Mouse (Mus musculus) brain, embryonic 14.5 days (tissue): ENCODE data around the gene Slc25a25. TPM values are rescaled to one million over a fixed set of nuclear protein-coding genes. Genes with fewer than 3 reads are reported as not detected.

Experiments used
- DNase-seq: peaks from one replicate; pipeline ENCODE4 v3.0.0-alpha.2; 2011; ENCODE audit warnings: low read depth
- CTCF ChIP-seq: fragments of 200-500 bp; IDR thresholded peaks from 2 replicates; pipeline ENCODE4 v1.5.1; 2012; ENCODE audit warnings: inconsistent platforms, mild to moderate bottlenecking, moderate library complexity, borderline replicate concordance; ENCODE audit not compliant: insufficient read depth, insufficient read length; ENCODE audit errors: extremely low read depth
- POLR2A ChIP-seq: fragments of 200-500 bp; IDR thresholded peaks from 2 replicates; pipeline ENCODE4 v1.6.1; 2012; ENCODE audit warnings: mild to moderate bottlenecking, inconsistent platforms, borderline replicate concordance; ENCODE audit not compliant: poor library complexity, insufficient read depth, insufficient read length, severe bottlenecking; ENCODE audit errors: extremely low read depth
- polyA plus RNA-seq: library from polyadenylated mRNA; depleted of rRNA; stranded (reverse); fragments of >200 nt; gene quantifications from 2 replicates; pipeline ENCODE4 v1.2.3, GENCODE M21; 2012

Slc25a25 gene
- polyA plus RNA-seq, 1 experiment = 46.1 TPM

- no peak for DNase-seq
- no peak for TF ChIP-seq POLR2A
- no peak for TF ChIP-seq CTCF
These were observed 29.4 kb downstream of the Slc25a25 start for GRCm38 (mm10) chr2:32421851-32422251.

GRCm38 (mm10) chr2:32420647-32421046 lies 30.6 kb downstream of the Slc25a25 start:
- DNase-seq = no peak
- no peak for TF ChIP-seq POLR2A
- no peak for TF ChIP-seq CTCF

GRCm38 (mm10) chr2:32420066-32420608 lies 31.1 kb downstream of the Slc25a25 start:
- DNase-seq = no peak

DNA sequence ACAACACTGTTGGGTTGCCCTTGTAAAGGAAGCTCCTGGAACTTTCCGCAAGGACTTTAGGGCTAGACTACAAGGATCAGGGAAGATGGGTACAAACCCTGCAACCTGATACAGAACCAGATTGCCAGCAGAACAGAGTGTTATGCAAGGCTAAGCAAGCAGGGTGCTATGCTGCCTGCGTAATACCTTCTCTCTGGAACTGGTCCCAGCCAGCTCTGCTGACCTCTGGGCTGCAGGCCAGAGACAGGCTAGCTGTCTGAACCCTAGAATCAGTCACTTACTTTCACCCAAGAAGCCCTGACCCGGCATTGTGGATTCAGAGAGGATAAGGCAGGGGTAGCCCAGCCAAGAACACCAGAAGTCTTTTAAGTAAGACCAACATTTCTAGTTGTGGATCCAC lies 31.9 kb downstream of the Slc25a25 start:
- TF ChIP-seq POLR2A = no peak

More at GRCm38 (mm10) chr2:32420066-32420608, 31.1 kb downstream of the Slc25a25 start:
- TF ChIP-seq CTCF (no peak), POLR2A (no peak)

GRCm38 (mm10) chr2:32418430-32419151 lies 32.7 kb downstream of the Slc25a25 start:
- TF ChIP-seq CTCF (no peak), POLR2A (no peak)

More for the DNA sequence above, 31.9 kb downstream of the Slc25a25 start:
- no peak for DNase-seq

GRCm38 (mm10) chr2:32417486-32417885 lies 33.8 kb downstream of the Slc25a25 start:
- no peak for DNase-seq
- TF ChIP-seq CTCF (no peak), POLR2A (no peak)

More at GRCm38 (mm10) chr2:32418430-32419151, 32.7 kb downstream of the Slc25a25 start:
- no peak for DNase-seq

DNA sequence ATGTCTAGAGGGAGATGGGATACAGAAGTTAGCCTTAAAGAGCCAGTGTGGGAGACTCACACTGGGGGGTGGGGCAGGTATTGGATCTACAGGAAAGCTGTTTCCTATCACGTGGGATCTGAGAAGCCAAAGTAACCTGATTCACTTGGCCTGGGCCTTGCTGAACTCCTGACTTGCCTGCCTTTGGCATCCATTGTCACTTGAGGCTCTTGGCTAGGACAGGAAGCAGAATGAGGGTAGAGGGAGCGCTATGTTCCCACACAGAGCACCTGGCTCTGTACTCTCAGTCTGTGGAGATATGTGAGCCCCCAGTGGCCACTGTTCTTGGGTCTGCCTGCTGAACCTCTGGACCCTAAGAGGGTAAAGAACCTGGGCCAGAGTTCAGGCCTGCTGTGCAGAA lies 34.7 kb downstream of the Slc25a25 start:
- TF ChIP-seq CTCF (no peak), POLR2A (no peak)
- no peak for DNase-seq

DNA sequence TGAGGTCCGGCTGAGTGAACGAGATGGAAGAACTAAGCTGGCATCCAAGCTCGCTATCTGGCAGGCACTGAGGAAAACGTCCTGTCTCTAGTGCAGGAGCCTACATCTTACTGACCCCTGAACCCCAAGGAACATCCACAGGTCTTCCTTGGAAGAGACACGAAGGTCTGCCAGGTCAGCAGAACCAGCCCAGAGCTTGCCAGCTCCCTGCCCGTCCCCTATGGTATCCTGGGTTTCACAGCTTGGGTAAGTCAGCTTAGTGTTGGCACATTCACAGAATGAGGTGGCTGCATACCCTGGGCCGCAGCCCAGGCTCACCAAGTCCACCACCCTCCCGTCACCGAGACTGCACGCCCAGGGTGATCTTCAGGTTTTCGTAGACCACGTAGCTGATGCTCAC lies 35.4 kb downstream of the Slc25a25 start:
- TF ChIP-seq POLR2A (no peak), CTCF (no peak)
- no peak for DNase-seq

- TF ChIP-seq POLR2A (no peak), CTCF (no peak)
These were observed 37.3 kb downstream of the Slc25a25 start for GRCm38 (mm10) chr2:32413936-32414335.

GRCm38 (mm10) chr2:32412742-32413531 lies 38.3 kb downstream of the Slc25a25 start:
- DNase-seq = no peak
- TF ChIP-seq POLR2A (no peak), CTCF (no peak)

More at GRCm38 (mm10) chr2:32413936-32414335, 37.3 kb downstream of the Slc25a25 start:
- no peak for DNase-seq

GRCm38 (mm10) chr2:32411407-32411806 lies 39.8 kb downstream of the Slc25a25 start:
- TF ChIP-seq POLR2A (no peak), CTCF (no peak)
- DNase-seq = no peak
